Mouse (Mus musculus): ENCODE data around the gene Sh2b3. TPM values are rescaled to one million over a fixed set of nuclear protein-coding genes. Genes with fewer than 3 reads are reported as not detected.

Sh2b3 gene
- polyA plus RNA-seq, 1 experiment from 2014 or later, result 20.5 TPM

DNA sequence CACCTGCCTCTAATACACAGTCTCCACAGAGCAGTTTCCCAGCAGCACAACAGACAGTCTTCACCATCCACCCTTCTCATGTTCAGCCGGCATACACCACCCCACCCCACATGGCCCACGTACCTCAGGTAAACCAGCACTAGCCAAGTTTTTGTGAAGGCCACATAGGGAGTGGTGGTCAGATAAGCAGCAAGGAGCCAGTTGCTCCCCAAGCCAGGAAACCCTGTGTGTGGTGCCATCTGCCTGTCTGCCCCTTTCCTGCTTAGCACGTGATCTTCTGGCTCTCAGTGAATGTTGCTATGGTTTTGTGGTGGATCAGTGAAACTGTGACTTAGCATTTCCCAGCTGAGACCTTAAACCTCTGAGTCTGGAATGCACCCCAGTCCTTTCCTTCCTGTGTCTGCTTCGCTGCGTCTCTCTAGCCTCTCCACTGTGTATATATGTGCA lies 25.9 kb downstream of the Sh2b3 start:
- H3K36me3 ChIP-seq, result peaks cover 59% of the 10 kb centered on the region

DNA sequence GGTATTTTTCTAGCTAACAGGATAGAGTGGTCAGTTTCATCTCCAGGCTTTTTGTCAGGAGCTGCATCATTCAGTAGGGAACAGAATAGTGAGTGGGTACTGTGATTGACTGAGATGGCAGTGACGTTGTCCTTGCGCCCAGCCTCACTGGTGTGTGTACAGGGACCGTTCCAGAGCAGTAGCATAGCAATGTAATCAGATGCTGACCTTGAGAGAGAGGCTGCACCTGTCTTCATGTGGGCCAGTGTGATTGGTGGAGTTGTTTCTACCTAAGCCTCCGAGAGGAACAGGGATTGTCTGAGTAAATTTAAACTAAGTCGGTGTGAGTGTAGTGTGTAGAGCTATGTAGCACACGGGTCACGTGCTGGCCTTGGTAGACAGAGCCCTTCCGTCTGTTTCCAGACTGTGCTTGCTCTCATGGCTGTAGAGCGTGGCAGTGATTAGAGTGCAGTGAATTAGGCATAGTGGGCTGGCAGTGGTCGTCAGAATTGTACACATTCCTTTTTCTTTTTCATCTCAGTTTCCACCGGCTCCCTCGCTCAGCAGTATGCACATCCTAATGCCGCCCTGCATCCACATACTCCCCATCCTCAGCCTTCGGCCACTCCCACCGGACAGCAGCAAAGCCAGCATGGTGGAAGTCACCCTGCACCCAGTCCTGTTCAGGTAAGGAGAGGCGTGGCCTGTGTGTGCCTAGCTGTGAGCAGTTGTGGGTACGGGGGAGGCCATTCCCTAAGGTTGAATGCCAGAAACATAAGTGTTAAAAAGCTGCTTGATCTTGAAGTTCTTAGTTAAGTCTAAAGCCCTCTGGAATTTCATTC lies 26.9 kb downstream of the Sh2b3 start:
- peaks cover 56% of the 10 kb centered on the region for H3K36me3 ChIP-seq
- H3K27ac ChIP-seq, result no peak overlapping the region
- H3K4me1 ChIP-seq, result peaks cover 7% of the 10 kb centered on the region; the same call in 1 of the 2 replicates
- no peak overlapping the region for H3K9ac ChIP-seq
- ATAC-seq (ENCODE audit: borderline replicate concordance, extremely low read depth, low FRiP score, low TSS enrichment), result no peak
- H3K27me3 ChIP-seq, result no peaks in the 10 kb centered on the region
- no peaks in the 10 kb centered on the region for H3K9me3 ChIP-seq
- H3K4me3 ChIP-seq, result no peak overlapping the region
- no peak overlapping the region for H3K4me2 ChIP-seq
- WGBS, result 87% methylated on average over 17 of the region's 17 CpGs

More for the DNA sequence above, 25.9 kb downstream of the Sh2b3 start:
- no peak for ATAC-seq (ENCODE audit: borderline replicate concordance, extremely low read depth, low FRiP score, low TSS enrichment)
- Histone ChIP-seq H3K4me3 (no peak overlapping the region), H3K9me3 (no peaks in the 10 kb centered on the region), H3K27me3 (no peaks in the 10 kb centered on the region), H3K27ac (peak overlapping the region; percentile 9; the same call in 1 of the 2 replicates), H3K4me1 (peaks cover 7% of the 10 kb centered on the region; the same call in 1 of the 2 replicates), H3K4me2 (no peak overlapping the region), H3K9ac (no peak overlapping the region)
- 81% methylated on average over 5 of the region's 5 CpGs for WGBS

DNA sequence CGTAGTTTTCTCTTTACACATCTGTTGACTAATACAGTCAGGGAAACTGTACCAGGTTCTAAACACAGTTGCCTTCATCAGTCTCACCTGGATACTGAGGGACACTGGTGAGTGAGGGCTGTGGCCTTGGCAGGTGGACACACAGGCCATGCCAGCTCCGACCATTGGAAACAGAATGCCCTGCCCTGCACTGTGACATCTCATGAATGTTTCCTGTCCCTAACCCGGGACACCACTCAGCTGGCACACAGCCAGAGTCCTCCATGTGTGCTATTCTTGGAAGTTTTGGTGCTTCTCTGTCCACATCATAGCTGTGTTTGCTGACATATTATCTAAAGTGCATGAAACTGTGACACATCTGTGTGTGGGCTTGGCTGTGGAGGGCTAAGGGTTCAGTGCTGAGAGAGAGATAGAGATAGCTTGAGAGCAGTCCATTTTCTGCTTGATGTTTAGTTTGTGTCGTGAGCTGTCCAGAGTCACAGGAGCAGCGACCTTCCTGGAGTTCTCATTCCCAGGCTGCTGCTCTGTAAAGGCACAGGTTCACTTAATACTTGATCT lies 27.7 kb downstream of the Sh2b3 start:
- ATAC-seq (ENCODE audit: borderline replicate concordance, extremely low read depth, low FRiP score, low TSS enrichment), result no peak
- no peaks in the 10 kb centered on the region for H3K27me3 ChIP-seq
- H3K4me1 ChIP-seq, result peaks cover 7% of the 10 kb centered on the region; the same call in 1 of the 2 replicates
- WGBS, result 42% methylated on average over 5 of the region's 5 CpGs
- H3K9ac ChIP-seq, result no peak overlapping the region
- peaks cover 52% of the 10 kb centered on the region for H3K36me3 ChIP-seq
- no peak overlapping the region for H3K27ac ChIP-seq
- H3K4me2 ChIP-seq, result no peak overlapping the region
- H3K4me3 ChIP-seq, result no peak overlapping the region
- H3K9me3 ChIP-seq, result no peaks in the 10 kb centered on the region

DNA sequence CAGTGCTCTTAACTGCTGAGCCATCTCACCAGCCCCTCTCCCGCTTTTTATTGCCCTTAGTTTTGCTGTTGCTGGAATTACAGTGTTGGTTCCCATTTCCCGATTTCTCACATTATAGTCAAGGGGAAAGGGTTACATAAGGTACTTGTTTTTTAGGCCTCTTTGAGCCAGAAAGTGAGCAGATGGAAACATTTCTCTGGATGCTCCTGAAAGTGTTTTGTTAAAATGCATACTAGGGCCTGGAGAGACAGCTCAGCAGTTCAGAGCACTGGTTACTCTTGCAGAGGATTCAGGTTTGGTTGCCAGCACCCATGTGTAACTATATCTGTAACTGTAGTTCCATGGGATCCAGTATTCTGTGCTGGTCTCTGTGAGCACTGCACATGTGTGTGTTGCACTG lies 29.2 kb downstream of the Sh2b3 start:
- peaks cover 7% of the 10 kb centered on the region; the same call in 1 of the 2 replicates for H3K4me1 ChIP-seq
- H3K36me3 ChIP-seq, result peaks cover 54% of the 10 kb centered on the region
- no peak overlapping the region for H3K4me3 ChIP-seq
- H3K4me2 ChIP-seq, result no peak overlapping the region
- no peak for ATAC-seq (ENCODE audit: borderline replicate concordance, extremely low read depth, low FRiP score, low TSS enrichment)
- no peaks in the 10 kb centered on the region for H3K9me3 ChIP-seq
- WGBS, result 86% methylated on average over 2 of the region's 2 CpGs
- H3K9ac ChIP-seq, result no peak overlapping the region
- no peak overlapping the region for H3K27ac ChIP-seq
- no peaks in the 10 kb centered on the region for H3K27me3 ChIP-seq

DNA sequence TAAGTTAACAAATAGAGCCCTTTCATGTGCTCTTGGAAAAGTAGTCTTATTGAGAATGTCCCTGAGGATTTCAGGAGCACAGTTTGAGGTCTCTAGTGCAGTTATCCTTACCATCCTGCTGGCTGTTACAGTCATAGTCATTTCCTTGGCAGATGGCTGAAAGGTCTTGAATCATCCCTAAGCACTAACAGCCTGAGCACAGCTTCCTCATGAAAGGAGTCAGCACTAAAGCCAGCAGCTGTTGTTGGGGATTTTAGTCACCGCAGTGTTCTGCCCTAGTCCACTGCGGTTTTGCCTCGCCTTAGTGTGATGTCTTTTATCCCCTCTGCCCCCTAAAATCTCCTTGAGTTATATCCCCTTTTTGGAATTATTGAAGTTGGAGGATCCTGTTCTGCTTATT lies 30.3 kb downstream of the Sh2b3 start:
- H3K36me3 ChIP-seq, result peaks cover 53% of the 10 kb centered on the region
- H3K27me3 ChIP-seq, result no peaks in the 10 kb centered on the region
- no peak overlapping the region for H3K27ac ChIP-seq
- H3K9ac ChIP-seq, result no peak overlapping the region
- no peak for ATAC-seq (ENCODE audit: borderline replicate concordance, extremely low read depth, low FRiP score, low TSS enrichment)
- H3K4me2 ChIP-seq, result no peak overlapping the region
- WGBS, result 86% methylated on average over 3 of the region's 3 CpGs
- peaks cover 7% of the 10 kb centered on the region; the same call in 1 of the 2 replicates for H3K4me1 ChIP-seq
- no peaks in the 10 kb centered on the region for H3K9me3 ChIP-seq
- H3K4me3 ChIP-seq, result no peak overlapping the region

DNA sequence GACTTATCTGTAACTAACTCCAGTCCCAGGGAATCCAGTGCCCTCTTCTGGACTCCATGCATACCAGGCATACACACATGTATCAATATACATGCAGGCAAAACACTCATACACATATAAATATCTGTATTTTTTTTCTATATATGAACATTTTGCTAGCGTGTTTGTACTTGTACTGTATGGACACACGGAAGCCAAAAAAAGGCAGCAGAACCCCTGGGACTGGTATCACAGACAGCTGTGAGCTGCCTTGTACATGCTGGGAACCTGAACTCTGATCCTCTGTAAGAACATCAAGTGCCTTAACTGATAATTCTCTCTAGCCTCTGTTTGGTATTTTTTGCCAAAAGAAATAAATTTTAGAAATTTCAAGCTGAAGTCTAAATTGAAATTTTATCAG lies 39.0 kb downstream of the Sh2b3 start:
- Histone ChIP-seq H3K4me2 (no peak overlapping the region), H3K4me3 (no peak overlapping the region), H3K9me3 (no peaks in the 10 kb centered on the region), H3K27me3 (no peaks in the 10 kb centered on the region), H3K4me1 (no peaks in the 10 kb centered on the region), H3K27ac (no peak overlapping the region), H3K9ac (no peak overlapping the region), H3K36me3 (peaks cover 80% of the 10 kb centered on the region)
- ATAC-seq (ENCODE audit: borderline replicate concordance, extremely low read depth, low FRiP score, low TSS enrichment), result no peak
- WGBS, result 93% methylated on average over 2 of the region's 2 CpGs

DNA sequence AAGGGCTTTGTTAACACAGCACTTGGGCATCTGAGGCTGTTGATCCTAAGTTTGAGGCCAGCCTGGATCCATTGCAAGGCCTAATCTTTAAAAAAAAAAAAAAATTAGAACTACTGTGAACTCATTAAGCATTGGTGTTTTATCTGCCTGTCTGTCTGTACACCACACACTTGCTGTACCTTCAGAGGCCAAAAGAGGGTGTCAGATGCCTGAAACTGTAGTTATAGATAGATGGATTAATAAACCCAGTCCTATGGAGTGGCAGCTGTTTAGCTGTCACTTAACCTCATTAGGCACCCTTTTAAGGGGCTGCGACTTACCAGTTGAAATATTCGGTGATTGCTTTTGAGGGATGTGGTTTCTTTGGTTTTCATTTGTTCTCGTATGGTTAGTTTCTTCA lies 41.6 kb downstream of the Sh2b3 start:
- Histone ChIP-seq H3K4me1 (no peaks in the 10 kb centered on the region), H3K9me3 (no peaks in the 10 kb centered on the region), H3K36me3 (peaks cover 75% of the 10 kb centered on the region), H3K9ac (no peak overlapping the region), H3K4me3 (no peak overlapping the region), H3K27ac (no peak overlapping the region), H3K4me2 (no peak overlapping the region), H3K27me3 (no peaks in the 10 kb centered on the region)
- 82% methylated on average over 3 of the region's 3 CpGs for WGBS
- ATAC-seq (ENCODE audit: borderline replicate concordance, extremely low read depth, low FRiP score, low TSS enrichment), result no peak

DNA sequence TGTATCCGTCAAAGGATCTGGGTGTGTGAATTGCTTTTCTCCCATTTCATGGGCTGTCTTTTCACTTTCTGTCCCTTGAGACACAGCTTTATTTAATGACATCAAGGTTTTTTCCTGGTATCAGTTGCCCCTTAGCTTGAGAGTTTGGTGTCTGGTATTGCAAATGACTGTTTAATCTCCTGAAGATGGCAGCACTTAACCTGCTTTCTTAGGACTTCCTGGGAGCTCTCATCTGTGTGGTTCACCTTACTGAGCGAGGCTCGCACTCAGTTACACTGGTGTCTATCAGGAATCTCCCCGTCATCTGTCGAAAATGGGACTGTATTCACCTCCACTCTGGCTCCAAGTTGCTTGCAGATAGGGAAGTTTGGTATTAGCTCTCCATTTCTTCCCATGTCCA lies 46.4 kb downstream of the Sh2b3 start:
- no peak for ATAC-seq (ENCODE audit: borderline replicate concordance, extremely low read depth, low FRiP score, low TSS enrichment)
- Histone ChIP-seq H3K36me3 (peaks cover 60% of the 10 kb centered on the region), H3K4me2 (no peak overlapping the region), H3K27ac (no peak overlapping the region), H3K9ac (no peak overlapping the region), H3K4me1 (no peaks in the 10 kb centered on the region), H3K9me3 (no peaks in the 10 kb centered on the region), H3K4me3 (no peak overlapping the region), H3K27me3 (no peaks in the 10 kb centered on the region)
- 88% methylated on average over 5 of the region's 5 CpGs for WGBS

DNA sequence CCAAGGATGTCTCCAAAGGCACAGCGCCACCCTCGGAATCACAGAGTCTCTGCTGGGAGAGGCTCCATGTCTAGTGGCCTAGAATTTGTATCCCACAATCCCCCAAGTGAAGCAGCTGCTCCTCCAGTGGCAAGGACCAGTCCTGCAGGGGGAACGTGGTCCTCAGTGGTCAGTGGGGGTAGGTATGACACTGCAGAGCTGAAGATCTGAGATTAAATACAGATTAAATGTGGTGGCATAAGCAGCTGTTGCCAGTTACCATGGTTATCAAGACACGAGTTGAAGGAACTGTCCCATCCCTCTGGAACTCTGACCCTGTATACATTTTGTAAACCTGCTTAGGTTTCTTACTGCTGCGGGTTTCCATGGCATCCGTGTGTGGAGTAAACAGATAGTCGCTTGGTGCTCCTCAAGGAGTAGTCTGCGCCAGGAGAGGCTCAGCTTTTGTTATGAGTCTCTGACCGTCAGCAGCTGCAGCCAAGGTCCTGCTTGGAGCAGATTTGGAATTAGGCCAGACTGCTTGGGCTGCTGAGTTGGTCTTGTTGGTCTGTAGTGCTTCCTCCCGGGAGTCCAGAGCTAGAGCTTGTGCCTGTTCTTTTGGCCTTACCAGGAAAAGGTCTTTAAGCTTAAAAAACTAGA lies 53.5 kb downstream of the Sh2b3 start:
- H3K4me2 ChIP-seq, result no peak overlapping the region
- no peak overlapping the region for H3K27ac ChIP-seq
- no peaks in the 10 kb centered on the region for H3K27me3 ChIP-seq
- WGBS, result 44% methylated on average over 10 of the region's 10 CpGs
- H3K9ac ChIP-seq, result no peak overlapping the region
- no peaks in the 10 kb centered on the region for H3K9me3 ChIP-seq
- ATAC-seq (ENCODE audit: borderline replicate concordance, extremely low read depth, low FRiP score, low TSS enrichment), result 0 out of 2 replicates have a peak, but pooled peaks have one; percentile 35
- peaks cover 7% of the 10 kb centered on the region for H3K4me1 ChIP-seq
- H3K36me3 ChIP-seq, result peaks cover 55% of the 10 kb centered on the region
- no peak overlapping the region for H3K4me3 ChIP-seq

DNA sequence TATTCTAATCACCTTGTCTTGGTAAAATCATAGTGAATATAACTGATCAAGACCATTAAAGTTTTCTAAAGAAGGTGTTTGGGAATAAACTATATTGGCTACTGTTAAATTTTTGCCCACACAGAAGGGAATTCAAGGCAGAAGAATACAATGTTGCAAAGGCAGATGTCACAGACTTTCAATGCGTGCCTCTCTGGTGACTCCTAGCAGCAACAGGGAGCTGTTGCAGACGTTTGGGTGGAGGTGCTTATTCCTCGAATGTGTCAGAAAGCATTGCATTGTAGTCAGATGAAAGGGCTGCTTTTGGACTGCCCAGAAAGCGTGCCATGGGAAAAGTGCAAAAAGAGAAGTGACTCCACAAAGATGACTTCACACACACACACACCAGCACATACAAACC lies 55.0 kb downstream of the Sh2b3 start:
- no peak for ATAC-seq (ENCODE audit: borderline replicate concordance, extremely low read depth, low FRiP score, low TSS enrichment)
- Histone ChIP-seq H3K9ac (no peak overlapping the region), H3K9me3 (no peaks in the 10 kb centered on the region), H3K4me3 (no peak overlapping the region), H3K36me3 (peaks cover 58% of the 10 kb centered on the region), H3K4me2 (no peak overlapping the region), H3K27me3 (no peaks in the 10 kb centered on the region), H3K27ac (no peak overlapping the region), H3K4me1 (peaks cover 7% of the 10 kb centered on the region)
- 63% methylated on average over 4 of the region's 4 CpGs for WGBS

DNA sequence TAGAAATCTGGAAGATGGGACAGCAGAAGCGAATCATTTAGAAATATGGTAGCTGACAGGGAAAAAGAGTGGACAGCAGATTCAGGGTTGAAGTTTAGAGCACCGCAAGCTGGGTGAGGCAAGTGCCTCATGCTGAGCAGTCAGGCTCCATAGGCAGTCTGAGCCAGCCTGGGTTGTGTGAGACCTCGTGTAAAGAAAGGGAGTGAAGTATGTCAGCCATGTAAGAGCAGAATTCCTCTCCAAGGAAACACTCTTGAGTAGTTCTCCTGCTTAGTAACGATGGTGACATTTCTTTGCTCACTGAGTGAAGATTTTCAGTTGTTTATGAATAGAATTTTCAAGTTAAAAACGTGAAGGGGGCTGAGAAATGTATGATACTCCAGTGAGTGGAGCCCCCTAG lies 57.3 kb downstream of the Sh2b3 start:
- H3K4me2 ChIP-seq, result no peak overlapping the region
- H3K36me3 ChIP-seq, result peaks cover 45% of the 10 kb centered on the region
- no peak overlapping the region for H3K27ac ChIP-seq
- ATAC-seq (ENCODE audit: borderline replicate concordance, extremely low read depth, low FRiP score, low TSS enrichment), result no peak
- no peaks in the 10 kb centered on the region for H3K9me3 ChIP-seq
- H3K4me1 ChIP-seq, result peaks cover 7% of the 10 kb centered on the region
- WGBS, result 72% methylated on average over 5 of the region's 5 CpGs
- H3K9ac ChIP-seq, result no peak overlapping the region
- no peak overlapping the region for H3K4me3 ChIP-seq
- H3K27me3 ChIP-seq, result no peaks in the 10 kb centered on the region
